Mouse (Mus musculus) neutrophil, adult 65 days (primary cell): Measurements from ENCODE around the gene Hoxd9. TPM values are rescaled to one million over a fixed set of nuclear protein-coding genes. Genes with fewer than 3 reads are reported as not detected.

Source experiments
- total RNA-seq: library from RNA; stranded (reverse); gene quantifications from 2 replicates; pipeline ENCODE4 v1.2.4, GENCODE M21; 2023

Gene Hoxd9
- total RNA-seq, result not detected in 2 replicates

DNA sequence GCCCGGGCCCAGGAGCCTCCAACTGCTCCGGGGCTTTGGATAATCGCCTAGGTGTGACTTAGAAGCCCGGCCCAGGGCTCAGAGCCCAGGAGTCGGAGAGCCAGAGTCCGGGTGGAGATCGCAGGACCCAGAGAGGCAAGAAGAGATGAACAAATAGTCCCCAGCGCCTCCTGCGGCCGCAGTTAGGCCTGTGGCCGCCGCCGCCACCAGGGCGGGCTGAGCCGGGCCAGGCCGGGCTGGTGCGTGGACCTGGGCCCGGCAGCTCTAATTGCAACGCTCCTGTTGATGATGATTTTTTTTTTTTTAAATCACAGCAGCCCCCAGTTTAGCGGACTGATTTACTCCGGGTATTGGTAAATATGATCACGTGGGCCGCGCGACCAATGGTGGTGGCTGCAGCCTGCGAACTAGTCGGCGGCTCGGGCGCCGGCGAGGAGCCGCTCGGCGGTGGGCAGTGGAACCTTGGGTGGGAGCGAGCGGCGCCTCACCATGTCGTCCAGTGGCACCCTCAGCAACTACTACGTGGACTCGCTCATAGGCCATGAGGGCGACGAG, at the start of gene Hoxd9:
Gene Hoxd9 (plus strand): TSS at position 161 of the 555 bp plus-strand sequence.

DNA sequence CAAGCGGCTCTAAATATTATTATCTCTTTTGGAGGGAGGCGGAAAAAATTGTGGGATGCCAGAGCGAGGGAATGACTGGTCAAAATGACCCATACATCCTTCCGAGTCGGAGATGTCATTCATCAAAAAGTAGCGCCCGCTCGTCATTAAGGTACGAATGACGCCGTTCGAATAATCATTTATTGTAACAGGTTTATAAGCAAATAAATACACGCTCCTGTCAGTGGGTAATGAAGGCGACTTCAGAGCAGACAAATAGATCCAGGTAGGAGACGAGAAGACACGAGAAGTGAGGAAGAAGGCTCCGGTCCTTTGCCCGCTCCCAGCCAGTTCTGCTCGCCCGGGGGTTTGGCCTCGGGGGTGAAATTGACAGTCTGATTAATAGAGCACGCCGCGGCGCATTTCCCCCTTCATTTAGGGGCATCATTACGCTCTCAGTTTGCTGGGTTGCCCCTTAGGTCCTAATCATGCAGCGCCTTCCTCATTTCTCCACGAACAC, 38.0 kb upstream of the Hoxd9 start, which contains the start of gene Evx2:
Gene Evx2 (minus strand): TSS at position 51 of the 499 bp plus-strand sequence.

DNA sequence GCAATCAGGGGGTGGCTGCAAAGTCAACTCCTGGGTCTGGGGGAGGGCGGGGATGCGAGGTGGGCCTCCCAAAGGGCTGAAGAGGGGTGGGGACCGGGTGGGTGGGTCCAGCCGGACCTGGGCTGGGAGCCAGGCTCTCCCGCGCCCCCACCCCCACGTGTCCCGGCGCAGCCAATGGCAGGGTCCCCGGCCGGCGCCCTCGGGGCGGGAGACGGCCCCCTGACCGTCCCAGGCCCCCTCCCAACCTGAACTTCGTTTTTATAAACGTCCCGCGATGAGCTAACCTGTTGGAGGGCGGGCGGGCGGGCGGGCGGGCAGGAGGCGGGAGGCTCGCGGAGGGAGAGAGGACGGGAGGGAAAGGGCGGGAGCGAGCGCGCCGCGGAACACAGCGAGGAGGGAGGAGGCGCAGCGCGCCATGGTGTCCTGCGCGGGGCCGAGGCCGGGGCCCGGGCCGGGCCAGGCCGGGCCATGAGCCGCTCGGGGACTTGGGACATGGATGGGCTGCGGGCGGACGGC, 29.6 kb upstream of the Hoxd9 start, which contains the start of gene Hoxd13:
Gene Hoxd13 (plus strand): TSS at position 469 of the 516 bp plus-strand sequence.

DNA sequence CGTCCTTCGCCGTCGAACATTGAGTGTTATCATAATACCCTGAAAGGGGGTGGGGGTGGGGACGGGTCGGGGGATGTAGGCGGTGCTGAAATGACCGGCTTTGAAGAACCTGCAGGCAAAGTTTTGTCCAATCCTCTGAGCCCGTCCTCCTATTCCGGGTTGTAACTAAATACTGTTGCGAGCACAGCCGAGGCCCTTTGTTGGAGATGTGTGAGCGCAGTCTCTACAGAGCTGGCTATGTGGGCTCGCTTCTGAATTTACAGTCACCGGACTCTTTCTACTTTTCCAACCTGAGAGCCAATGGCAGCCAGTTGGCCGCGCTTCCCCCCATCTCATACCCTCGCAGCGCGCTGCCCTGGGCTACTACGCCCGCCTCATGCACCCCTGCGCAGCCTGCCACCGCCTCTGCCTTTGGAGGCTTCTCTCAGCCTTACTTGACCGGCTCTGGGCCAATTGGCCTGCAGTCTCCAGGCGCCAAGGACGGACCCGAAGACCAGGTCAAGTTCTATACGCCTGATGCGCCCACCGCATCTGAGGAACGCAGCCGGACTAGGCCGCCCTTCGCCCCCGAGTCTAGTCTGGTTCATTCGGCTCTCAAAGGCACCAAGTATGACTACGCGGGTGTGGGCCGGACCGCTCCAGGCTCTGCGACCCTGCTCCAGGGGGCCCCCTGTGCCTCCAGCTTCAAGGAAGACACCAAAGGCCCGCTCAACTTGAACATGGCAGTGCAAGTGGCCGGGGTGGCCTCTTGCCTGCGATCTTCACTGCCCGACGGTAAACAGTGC, 22.5 kb upstream of the Hoxd9 start, which contains the start of gene Hoxd12:
Gene Hoxd12 (plus strand): TSS at position 133 of the 785 bp plus-strand sequence.

DNA sequence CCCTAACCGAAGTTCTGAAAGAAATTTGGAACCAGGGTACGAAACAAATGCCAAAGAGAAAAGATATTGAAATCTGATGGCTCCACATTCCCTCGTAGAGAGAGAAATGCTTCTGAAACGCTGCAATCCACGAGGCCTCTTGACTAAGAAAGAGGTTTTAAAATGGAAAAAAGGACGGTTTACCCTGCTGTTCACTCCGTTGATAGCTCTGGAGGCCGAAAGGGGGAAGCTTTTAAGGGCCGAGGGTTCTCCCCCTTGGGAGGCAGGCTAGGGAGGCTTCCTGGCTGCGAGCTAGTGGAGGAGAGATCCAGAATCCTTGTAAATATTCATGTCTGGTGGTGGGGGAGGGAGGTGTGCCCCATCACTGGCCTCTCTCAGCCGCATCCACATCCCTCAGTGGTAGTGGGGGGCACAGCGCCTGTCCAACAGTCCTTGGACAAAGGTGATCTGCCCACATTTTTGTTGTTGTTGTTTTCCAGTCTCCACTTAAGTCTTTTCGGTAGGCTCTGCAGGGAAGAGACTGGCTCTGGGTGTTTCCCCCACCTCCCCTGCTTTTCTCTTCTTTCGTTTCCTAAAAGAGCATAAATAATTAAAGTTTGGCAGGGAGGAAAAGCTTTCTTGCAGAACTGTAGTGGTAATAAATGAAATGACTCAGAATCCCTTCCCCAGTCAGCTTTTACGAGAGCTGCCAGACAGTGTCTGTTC, 18.5 kb upstream of the Hoxd9 start, which contains the start of gene Hoxd11:
Gene Hoxd11 (plus strand): TSS at position 667 of the 705 bp plus-strand sequence.

DNA sequence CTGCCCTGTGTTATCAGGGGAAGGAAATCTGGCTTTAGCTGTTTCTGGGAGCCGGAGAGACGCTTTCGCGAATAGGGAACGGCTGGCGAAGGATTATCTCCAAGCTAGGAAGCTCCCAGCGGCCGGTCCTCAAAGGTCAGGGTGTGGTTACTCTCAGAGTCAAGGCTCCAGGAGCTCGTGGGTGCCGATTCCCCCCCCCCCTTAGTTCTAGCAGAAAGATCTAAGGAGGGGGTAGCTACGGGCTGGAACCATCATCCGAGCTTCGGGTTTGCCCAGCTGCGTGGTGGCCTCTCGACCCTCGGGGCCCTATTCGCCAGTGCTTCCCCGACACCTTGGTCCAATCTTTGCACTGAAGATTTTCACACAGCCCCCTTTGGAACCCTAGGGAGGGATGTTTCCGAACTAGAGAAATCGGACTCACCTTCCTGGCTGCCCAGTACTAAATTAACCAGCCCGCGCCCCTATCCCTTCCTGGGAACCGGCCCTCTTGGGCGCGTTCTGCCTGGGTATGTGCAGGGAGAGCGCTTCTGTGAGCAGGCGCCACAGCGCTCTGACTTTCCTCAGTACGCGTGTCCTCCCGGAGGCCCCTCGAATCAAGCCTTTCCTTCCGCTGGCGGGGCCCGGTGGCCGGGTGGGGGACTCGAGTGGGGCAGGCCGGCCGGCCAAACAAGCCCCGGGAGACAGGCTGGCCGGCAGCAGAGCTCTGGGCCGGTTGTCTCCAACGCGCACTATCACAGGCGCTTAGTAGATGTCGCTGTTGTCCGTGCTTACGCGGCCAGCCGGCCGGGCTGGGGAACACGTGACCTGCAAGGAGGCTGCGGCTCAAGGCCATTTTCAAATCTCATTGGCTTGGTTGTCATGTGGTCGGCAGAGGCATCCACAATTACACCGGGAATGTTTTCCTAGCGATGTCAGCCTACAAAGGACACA, 6.2 kb upstream of the Hoxd9 start, which contains the start of gene Hoxd10:
Gene Hoxd10 (plus strand): TSS at position 903 of the 930 bp plus-strand sequence.

DNA sequence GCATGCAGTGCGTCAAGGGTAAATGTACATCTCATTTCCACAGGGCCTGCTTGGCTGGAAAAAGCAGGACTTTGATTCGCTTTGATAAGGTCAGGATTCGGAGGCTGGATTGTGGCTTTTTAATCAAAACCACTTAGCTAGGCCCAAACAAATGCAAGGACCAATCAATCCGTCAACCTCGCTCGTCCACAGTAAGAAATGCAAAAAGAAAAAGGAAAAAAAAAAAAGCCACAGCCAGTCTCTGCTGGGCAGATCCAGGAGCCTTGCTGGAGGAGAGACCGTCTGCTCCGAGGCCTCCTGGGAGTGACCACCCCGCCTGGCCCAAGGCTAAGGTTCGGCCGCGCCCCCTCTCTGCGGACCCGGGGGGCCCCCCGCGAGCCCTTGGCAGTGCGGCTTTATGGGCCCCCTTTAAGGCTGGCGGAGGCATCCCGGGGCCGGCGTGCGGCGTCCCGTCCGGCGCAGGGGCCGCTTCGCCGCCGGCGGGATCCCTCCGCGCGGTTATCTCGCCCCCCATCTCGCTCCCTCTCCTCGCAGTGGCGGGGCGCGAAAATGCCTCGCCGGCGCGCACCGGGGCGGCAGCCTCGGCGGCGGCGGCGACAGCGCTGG, 7.0 kb downstream of the Hoxd9 start, which contains the start of gene Hoxd8:
Gene Hoxd8 (plus strand): TSS at position 223 of the 606 bp plus-strand sequence.

DNA sequence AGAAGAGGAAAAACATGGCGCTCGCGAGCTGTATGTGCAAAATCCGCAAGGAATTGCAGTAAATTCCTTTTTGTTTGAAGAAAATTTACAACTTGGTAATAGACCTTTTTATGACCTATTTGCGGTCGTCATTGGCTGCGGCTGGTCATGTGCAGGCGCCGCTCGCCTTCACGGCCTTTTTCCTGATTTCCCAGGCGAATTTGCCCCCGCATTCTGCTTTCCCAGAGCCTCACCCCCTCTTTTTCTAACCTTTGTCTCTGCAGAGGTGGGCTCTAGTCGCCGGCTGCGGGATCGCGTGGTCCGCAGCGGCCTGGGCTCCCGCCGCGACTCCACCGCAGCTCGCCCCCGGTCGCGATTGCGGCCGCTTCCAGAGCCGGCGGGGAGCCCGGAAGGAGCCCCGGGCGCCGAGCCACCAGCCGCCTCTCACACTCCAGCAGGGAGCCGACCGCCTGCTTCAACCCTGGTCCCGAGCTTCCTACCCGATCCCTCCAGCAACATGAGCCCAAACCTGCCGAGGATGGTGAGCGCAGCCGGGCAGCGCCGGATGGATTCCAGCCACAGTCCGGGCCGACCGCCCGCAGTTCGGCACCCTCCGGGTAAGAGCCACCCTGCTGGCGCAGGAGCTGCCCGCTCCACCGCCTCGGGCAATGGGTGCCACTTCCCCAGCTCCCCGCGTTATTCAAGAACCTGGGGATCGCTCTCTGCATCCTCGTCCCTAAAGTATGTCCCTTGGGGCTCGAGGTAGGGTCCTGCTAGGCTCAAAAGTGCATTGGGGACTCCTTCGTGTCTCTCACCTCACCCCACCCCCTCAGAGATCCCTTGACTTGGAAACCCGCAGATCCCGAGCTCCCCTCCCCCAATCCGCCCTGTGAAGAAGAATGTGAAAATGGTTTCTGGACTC, 14.4 kb downstream of the Hoxd9 start, which contains the start of the genes Hoxd3 and Hoxd4:
Gene Hoxd3 (plus strand): TSS at position 207 of the 901 bp plus-strand sequence.
Gene Hoxd4 (plus strand): TSS at position 209 of the 901 bp plus-strand sequence.

DNA sequence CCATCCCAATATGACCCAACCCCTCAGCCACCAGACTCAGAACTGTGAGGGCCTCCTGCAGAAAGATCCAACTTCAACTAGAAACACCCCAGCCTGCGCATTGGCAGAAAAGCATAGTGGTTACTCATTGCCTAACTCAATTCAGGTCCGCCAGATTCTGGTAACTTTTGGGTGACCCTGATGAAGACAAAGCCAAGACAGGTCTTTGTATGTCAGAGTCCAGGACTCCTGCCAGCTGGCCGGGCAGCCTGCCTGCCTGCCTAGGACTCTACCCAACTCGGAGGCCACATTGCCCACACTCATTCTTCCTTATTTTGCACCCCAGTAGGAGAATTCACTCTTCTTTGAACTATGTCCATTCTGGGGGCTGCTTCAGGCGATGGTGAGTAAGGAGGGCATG, 29.0 kb downstream of the Hoxd9 start, which contains the start of gene Gm28230:
Gene Gm28230 (plus strand): TSS at position 178 of the 400 bp plus-strand sequence.

Other genes with a start within 250 kb of the Hoxd9 start
- gene Lnpk, start 118.3 kb upstream of the Hoxd9 start, total RNA-seq, result 46.7 and 68.0 TPM in 2 replicates
- not detected in 2 replicates for gene Evx2, start 38.2 kb upstream of the Hoxd9 start, total RNA-seq
- not detected in 2 replicates for gene Hoxd13, start 29.4 kb upstream of the Hoxd9 start, total RNA-seq
- gene Hoxd12, start 22.7 kb upstream of the Hoxd9 start, total RNA-seq, result not detected in 2 replicates
- gene Hoxd11, start 18.2 kb upstream of the Hoxd9 start, total RNA-seq, result not detected in 2 replicates
- gene Hoxd10, start 5.8 kb upstream of the Hoxd9 start, total RNA-seq, result not detected in 2 replicates
- not detected in 2 replicates for gene Hoxd8, start 6.9 kb downstream of the Hoxd9 start, total RNA-seq
- gene Hoxd3, start 14.2 kb downstream of the Hoxd9 start, total RNA-seq, result not detected in 2 replicates
- not detected in 2 replicates for gene Hoxd4, start 14.2 kb downstream of the Hoxd9 start, total RNA-seq
- gene Gm28230, start 29.0 kb downstream of the Hoxd9 start, total RNA-seq, result not detected in 2 replicates
- gene Hoxd1, start 65.3 kb downstream of the Hoxd9 start, total RNA-seq, result not detected in 2 replicates
- 8.9 and 13.5 TPM in 2 replicates for gene Mtx2, start 128.1 kb downstream of the Hoxd9 start, total RNA-seq